Mouse (Mus musculus) embryonic facial prominence, embryonic 14.5 days (tissue): ENCODE measurements around the gene Tns3. TPM values are rescaled to one million over a fixed set of nuclear protein-coding genes. Genes with fewer than 3 reads are reported as not detected.
A peak's percentile ranks its signal among the peaks of the same experiment; 100 is the strongest.

Source experiments
- ATAC-seq: fragments of 200-750 bp; cut with Nextera tagmentation; 2 replicates; pipeline ENCODE4 v1.8.0; 2017; ENCODE audit warnings: low read depth, moderate number of reproducible peaks, moderate TSS enrichment
- DNase-seq: peaks from one replicate; pipeline ENCODE4 v3.0.0-alpha.2; 2015; ENCODE audit warnings: low spot score
- H3K27ac ChIP-seq: fragments of 300-500 bp; sonication (generic); replicated peaks from 2 replicates; pipeline ENCODE4 v1.5.1; 2014; ENCODE audit warnings: low read depth, mild to moderate bottlenecking, low read length, moderate library complexity
- H3K27me3 ChIP-seq: fragments of 300-500 bp; sonication (generic); replicated peaks from 2 replicates; pipeline ENCODE4 v1.6.1; 2014; ENCODE audit warnings: low read length; ENCODE audit not compliant: control insufficient read depth, insufficient read depth
- H3K36me3 ChIP-seq: fragments of 300-500 bp; sonication (generic); 2 replicates; pipeline ENCODE4 v1.6.1; 2014; ENCODE audit warnings: low read length, mixed read lengths; ENCODE audit not compliant: control insufficient read depth, insufficient read depth
- H3K4me1 ChIP-seq: fragments of 300-500 bp; sonication (generic); 2 replicates; pipeline ENCODE4 v1.6.1; 2014; ENCODE audit warnings: antibody characterized with exemption, low read length; ENCODE audit not compliant: control insufficient read depth, insufficient read depth
- H3K4me2 ChIP-seq: fragments of 300-500 bp; sonication (generic); 2 replicates; pipeline ENCODE4 v1.6.1; 2014; ENCODE audit warnings: low read depth, mild to moderate bottlenecking, low read length, moderate library complexity, mixed read lengths
- H3K4me3 ChIP-seq: fragments of 300-500 bp; sonication (generic); 2 replicates; pipeline ENCODE4 v1.5.1; 2014; ENCODE audit warnings: low read depth, mild to moderate bottlenecking, low read length
- H3K9ac ChIP-seq: fragments of 300-500 bp; sonication (generic); 2 replicates; pipeline ENCODE4 v1.6.1; 2014; ENCODE audit warnings: low read depth, mild to moderate bottlenecking, low read length, moderate library complexity, mixed read lengths
- H3K9me3 ChIP-seq: fragments of 300-500 bp; sonication (generic); 2 replicates; pipeline ENCODE4 v1.6.1; 2016; ENCODE audit warnings: low read length; ENCODE audit not compliant: control insufficient read depth
- WGBS: fragments of 180-500 bp; shearing (Covaris S2); extraction: QIAGEN DNeasy Blood & Tissue Kit; methylation state at CpG from one replicate; pipeline ENCODE4 v1.1.7; 2014; 5-methylcytosine and 5-hydroxymethylcytosine counted together
- polyA plus RNA-seq: library from polyadenylated mRNA; unstranded; fragments of >200 nt; fragmentation: Nextera tagmentation; extraction: Ambion mirVana; gene quantifications from 2 replicates; pipeline ENCODE4 v1.2.1, GENCODE M21; 2014

The Tns3 gene
- polyA plus RNA-seq, 1 experiment from 2014 or later: 19.3 TPM

GRCm38 (mm10) chr11:8675701-8676474, 11.6 kb upstream of the Tns3 start:
- Histone ChIP-seq H3K27ac (no peak overlapping the region), H3K36me3 (no peaks in the 10 kb centered on the region), H3K4me1 (peaks cover 7% of the 10 kb centered on the region), H3K27me3 (no peaks in the 10 kb centered on the region), H3K9me3 (no peaks in the 10 kb centered on the region), H3K4me2 (no peak overlapping the region), H3K4me3 (no peak overlapping the region), H3K9ac (no peak overlapping the region)
- ATAC-seq (no peak), DNase-seq (no peak)
- 68% methylated on average over 6 of the region's 6 CpGs for WGBS

GRCm38 (mm10) chr11:8674549-8675149, 10.3 kb upstream of the Tns3 start:
- no peaks in the 10 kb centered on the region for H3K36me3 ChIP-seq
- DNase-seq: no peak
- H3K27me3 ChIP-seq: no peaks in the 10 kb centered on the region
- no peak overlapping the region for H3K9ac ChIP-seq
- H3K9me3 ChIP-seq: no peaks in the 10 kb centered on the region
- 0 out of 2 replicates have a peak, but pooled peaks have one; percentile 5 for ATAC-seq
- no peak overlapping the region for H3K4me2 ChIP-seq
- H3K4me3 ChIP-seq: no peak overlapping the region
- WGBS: 64% methylated on average over 3 of the region's 3 CpGs
- H3K27ac ChIP-seq: no peak overlapping the region
- H3K4me1 ChIP-seq: no peaks in the 10 kb centered on the region

- Histone ChIP-seq H3K27me3 (no peaks in the 10 kb centered on the region), H3K27ac (no peak overlapping the region), H3K36me3 (no peaks in the 10 kb centered on the region), H3K9ac (no peak overlapping the region), H3K4me1 (no peaks in the 10 kb centered on the region), H3K4me2 (no peak overlapping the region), H3K4me3 (no peak overlapping the region), H3K9me3 (no peaks in the 10 kb centered on the region)
- DNase-seq (no peak), ATAC-seq (no peak)
- WGBS: 60% methylated on average over 4 of the region's 4 CpGs
Measured at GRCm38 (mm10) chr11:8671698-8672097, 7.4 kb upstream of the Tns3 start.

GRCm38 (mm10) chr11:8669138-8669537, 4.8 kb upstream of the Tns3 start:
- Histone ChIP-seq H3K9ac (no peak overlapping the region), H3K4me1 (peaks cover 4% of the 10 kb centered on the region; the same call in 1 of the 2 replicates), H3K9me3 (no peaks in the 10 kb centered on the region), H3K4me2 (no peak overlapping the region), H3K27me3 (no peaks in the 10 kb centered on the region), H3K4me3 (no peak overlapping the region), H3K36me3 (no peaks in the 10 kb centered on the region), H3K27ac (no peak overlapping the region)
- 72% methylated on average over 2 of the region's 2 CpGs for WGBS
- DNase-seq (no peak), ATAC-seq (no peak)

- ATAC-seq (0 out of 2 replicates have a peak, but pooled peaks have one; percentile 3), DNase-seq (peak; percentile 61)
- Histone ChIP-seq H3K4me2 (peak overlapping the region; percentile 88), H3K36me3 (no peaks in the 10 kb centered on the region), H3K9ac (peak overlapping the region; percentile 94), H3K9me3 (no peaks in the 10 kb centered on the region), H3K4me3 (peak overlapping the region; percentile 83), H3K27me3 (no peaks in the 10 kb centered on the region), H3K27ac (peak overlapping the region; percentile 91; the same call in 1 of the 2 replicates), H3K4me1 (peaks cover 31% of the 10 kb centered on the region)
- 25% methylated on average over 5 of the region's 5 CpGs for WGBS
Measured at GRCm38 (mm10) chr11:8664797-8665196, 462 bp upstream of the Tns3 start.

GRCm38 (mm10) chr11:8663444-8664392, 617 bp downstream of the Tns3 start:
- ATAC-seq (peak; percentile 67), DNase-seq (peak; percentile 74)
- Histone ChIP-seq H3K4me2 (peak overlapping the region; percentile 88), H3K36me3 (no peaks in the 10 kb centered on the region), H3K27ac (peak overlapping the region; percentile 91), H3K27me3 (no peaks in the 10 kb centered on the region), H3K4me1 (peaks cover 42% of the 10 kb centered on the region), H3K9ac (peak overlapping the region; percentile 94), H3K4me3 (peak overlapping the region; percentile 83), H3K9me3 (no peaks in the 10 kb centered on the region)
- under 1% methylated on average over 22 of the region's 52 CpGs for WGBS

GRCm38 (mm10) chr11:8662706-8663429, 1.5 kb downstream of the Tns3 start:
- 33% methylated on average over 4 of the region's 4 CpGs for WGBS
- DNase-seq (peak; percentile 65), ATAC-seq (no peak)
- Histone ChIP-seq H3K4me1 (peaks cover 50% of the 10 kb centered on the region), H3K36me3 (no peaks in the 10 kb centered on the region), H3K9ac (peak overlapping the region; percentile 94), H3K27me3 (no peaks in the 10 kb centered on the region), H3K27ac (peak overlapping the region; percentile 91; the same call in 1 of the 2 replicates), H3K4me3 (peak overlapping the region; percentile 83), H3K9me3 (0 out of 2 replicates have a peak, but pooled peaks cover 4% of the 10 kb centered on the region), H3K4me2 (peak overlapping the region; percentile 88)

GRCm38 (mm10) chr11:8660951-8661350, 3.4 kb downstream of the Tns3 start:
- no peaks in the 10 kb centered on the region for H3K36me3 ChIP-seq
- no peak overlapping the region for H3K4me2 ChIP-seq
- peaks cover 68% of the 10 kb centered on the region for H3K4me1 ChIP-seq
- WGBS: 59% methylated on average over 4 of the region's 4 CpGs
- ATAC-seq (no peak), DNase-seq (no peak)
- H3K4me3 ChIP-seq: no peak overlapping the region
- 0 out of 2 replicates have a peak, but pooled peaks cover 5% of the 10 kb centered on the region for H3K9me3 ChIP-seq
- H3K27ac ChIP-seq: no peak overlapping the region
- H3K9ac ChIP-seq: no peak overlapping the region
- no peaks in the 10 kb centered on the region for H3K27me3 ChIP-seq
